Mouse (Mus musculus) layer of hippocampus, adult 9-11 months (tissue): ENCODE results near the gene Fbxo7.
"Not testable (repeated sequence)": the region's sequence is repeated elsewhere in the genome, so short reads cannot be mapped to it uniquely, and the experiment has no call there.

ENCODE experiments used
- DNase-seq: peaks from one replicate; pipeline ENCODE4 v3.0.0; 2022

Fbxo7 gene

DNA sequence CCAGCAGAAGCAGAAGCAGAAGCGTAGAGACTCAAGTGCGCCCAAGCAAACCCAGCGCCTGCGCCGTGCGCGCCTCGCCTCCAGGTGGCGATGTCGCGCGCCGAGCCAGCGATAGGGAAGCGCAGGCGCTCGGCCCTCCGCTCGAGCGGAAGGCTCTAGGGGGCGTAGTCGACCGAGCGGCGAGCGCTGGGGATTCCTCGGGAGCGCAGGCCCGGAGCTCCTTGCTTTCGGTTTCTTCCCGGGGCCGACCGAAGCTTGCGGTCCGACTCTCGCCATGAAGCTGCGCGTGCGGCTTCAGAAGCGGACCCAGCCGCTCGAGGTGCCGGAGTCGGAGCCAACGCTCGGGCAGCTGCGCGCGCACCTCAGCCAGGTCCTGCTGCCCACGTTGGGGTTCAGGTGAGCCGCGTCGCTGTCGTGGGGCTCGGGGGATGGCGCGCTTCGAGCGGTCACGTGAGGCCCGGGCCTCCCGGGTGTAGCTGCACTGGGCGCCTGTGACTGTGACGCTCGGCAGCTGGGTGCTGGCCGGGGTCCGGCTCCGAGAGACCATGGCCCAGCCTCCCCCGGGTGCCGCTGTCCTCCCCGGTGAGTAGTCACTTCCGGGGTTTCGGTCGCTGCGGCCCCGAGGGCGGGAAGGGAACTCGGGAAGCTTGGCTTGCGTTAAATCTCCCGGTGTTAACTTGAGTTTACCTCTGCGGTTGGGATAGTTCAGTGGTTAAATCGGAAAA, at the start of gene Fbxo7:
Gene Fbxo7 (plus strand): TSS at position 224 of the 725 bp plus-strand sequence.
- DNase-seq: peak; percentile 86

- peak; percentile 60 for DNase-seq
These were observed 48.9 kb upstream of the Fbxo7 start for GRCm38 (mm10) chr10:85972915-85973314.

DNA sequence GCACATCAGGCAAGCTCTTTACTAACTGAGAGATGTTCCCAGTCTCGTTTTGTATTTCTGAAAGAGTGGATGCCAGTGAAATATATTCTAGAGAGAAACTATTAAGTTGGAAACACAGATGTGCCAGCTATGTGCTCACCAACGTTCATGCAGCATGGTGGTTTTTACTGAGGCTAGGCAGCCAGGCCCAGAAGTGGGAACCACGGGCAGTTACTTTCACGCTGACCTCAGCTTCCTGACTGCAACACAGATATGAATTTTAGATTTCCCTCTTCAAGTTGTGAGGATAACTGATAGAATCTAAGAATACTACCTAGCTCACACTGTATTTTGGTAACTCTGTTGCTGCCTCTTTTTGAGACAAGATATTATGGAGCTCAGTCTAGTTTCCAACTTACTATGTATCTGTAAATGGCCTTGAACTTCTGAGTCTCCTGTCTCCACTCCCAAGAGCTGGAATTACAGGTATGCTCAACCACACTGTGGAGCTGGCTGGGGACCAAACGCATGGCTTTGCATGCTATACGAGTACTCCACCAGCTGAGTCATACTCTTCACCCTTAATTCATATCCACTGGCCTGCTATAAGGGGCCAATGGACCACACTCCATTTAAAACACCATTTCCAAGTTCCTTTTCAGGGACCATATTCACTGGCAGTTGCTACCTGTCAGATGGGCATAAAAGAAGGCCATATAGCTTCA, 32.2 kb upstream of the Fbxo7 start:
- DNase-seq: no peak

- DNase-seq: no peak
These were observed 29.4 kb upstream of the Fbxo7 start for GRCm38 (mm10) chr10:85992412-85992811.

DNA sequence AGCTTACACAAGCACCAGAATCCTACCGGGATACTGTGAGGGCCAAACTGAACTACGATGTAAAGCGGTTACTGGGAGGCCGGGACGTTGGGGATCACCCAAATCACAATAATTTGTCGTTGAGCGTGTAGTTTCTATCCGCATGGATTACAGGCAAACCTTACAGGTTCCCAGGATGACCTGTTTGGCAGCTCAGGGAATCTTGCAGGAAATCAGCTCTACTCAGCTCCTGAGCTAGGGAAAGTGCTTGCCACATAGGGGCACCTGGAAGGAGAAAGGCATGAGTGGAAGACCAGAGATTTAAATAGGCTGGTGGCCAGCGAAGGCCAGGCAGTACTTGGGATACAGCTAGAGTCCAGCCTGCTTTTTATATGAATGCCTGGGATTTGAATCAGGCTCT, 27.9 kb upstream of the Fbxo7 start:
- no peak for DNase-seq

- no peak for DNase-seq
These were observed 27.1 kb upstream of the Fbxo7 start for GRCm38 (mm10) chr10:85994543-85995104.

DNA sequence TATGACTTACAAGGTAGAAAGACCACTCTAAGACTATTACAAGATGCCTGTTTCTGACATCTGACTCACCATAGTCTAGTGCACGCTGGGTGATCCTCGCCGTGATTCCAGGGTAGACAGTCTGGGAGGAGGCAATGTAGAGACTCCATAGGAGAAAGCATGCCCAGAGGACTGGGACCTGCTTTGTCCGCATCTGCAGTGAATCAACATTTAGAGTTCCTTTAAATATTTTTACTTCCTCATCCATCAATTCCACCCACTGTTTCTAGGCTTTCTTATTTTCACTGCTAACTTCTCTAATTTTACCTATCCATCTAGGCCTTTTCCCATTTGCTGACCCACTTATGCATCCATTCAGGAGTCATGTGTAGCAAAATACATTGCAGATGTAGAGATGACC, 21.3 kb upstream of the Fbxo7 start:
- no peak for DNase-seq

DNA sequence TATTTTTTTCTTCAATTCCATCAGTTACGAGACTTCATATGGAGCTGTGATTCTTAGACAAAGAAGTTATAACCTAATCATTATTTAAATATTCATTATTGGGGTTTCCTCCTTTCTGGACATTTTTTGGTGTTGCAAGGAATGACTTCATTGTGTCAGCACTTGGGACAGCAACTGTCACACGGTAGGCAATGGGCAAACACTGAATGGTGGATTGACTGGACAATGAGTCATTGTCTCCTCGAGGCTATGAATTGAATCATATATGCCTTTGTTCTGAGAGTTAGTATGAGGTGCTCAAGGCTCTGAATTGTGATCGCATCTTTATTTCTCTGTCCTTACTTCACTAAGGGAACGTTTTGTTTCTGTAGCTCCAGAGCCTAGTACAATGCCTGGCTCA, 15.3 kb upstream of the Fbxo7 start:
- DNase-seq: peak; percentile 9

DNA sequence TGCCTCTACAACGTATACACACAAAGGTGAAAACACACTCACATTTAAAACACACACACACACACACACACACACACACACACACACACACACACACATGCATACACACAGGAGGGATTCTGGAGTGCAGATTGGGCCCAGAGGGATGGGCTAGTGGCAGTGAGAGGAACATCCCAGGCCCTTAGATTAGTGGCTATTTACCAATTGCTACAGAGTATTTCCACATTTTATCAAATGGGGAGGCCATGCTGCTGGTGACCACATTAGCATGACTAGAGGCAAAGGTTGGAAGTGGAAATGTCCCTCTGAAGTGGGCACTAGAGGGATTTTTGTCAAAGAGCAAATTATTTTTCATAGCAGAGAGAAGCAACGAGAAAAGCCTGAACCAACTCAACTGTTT, 12.1 kb upstream of the Fbxo7 start:
- no peak for DNase-seq

DNA sequence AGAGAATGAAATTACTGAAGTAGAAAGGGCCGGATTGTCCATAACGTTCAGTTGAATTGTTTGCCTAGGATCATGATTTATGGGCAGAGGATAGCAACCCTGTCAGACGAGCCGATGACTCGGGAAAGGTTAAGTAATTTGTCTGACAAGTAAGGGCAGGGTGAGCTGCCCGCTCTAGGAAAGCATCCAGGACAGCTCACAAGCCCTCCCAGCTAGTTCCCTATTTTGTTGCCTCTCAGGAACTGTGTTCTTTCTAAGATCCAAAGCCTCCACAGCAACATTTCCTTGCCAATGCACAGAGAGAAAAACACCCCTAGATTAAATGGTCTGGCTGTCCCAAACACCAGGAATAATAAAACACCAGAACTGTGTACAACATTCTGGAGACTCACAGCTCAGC, 11.1 kb upstream of the Fbxo7 start:
- DNase-seq: no peak

DNA sequence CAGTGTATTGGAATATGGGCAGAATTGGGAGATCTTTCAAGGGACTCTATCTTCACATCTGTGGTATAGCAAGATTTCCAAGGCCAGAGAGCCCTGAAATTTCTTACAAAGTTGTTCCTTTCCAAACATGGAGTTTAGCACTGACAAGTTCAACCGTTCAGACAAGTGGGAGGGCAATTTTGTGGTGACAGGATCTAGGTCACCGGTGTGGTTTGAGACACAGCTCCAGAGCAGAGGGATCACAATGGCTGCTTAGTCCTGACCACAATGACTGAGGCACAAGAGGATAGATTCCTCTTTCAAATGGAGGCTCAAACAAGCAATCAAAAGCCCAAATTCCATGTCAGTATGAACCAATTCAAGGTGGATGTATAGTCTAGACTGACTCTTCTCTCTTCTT, 10.6 kb upstream of the Fbxo7 start:
- DNase-seq: no peak

GRCm38 (mm10) chr10:86011781-86012180, 10.0 kb upstream of the Fbxo7 start, which contains the start of gene Bpifc:
Gene Bpifc, minus strand, starts transcription at chr10:86011895.
- no peak for DNase-seq

DNA sequence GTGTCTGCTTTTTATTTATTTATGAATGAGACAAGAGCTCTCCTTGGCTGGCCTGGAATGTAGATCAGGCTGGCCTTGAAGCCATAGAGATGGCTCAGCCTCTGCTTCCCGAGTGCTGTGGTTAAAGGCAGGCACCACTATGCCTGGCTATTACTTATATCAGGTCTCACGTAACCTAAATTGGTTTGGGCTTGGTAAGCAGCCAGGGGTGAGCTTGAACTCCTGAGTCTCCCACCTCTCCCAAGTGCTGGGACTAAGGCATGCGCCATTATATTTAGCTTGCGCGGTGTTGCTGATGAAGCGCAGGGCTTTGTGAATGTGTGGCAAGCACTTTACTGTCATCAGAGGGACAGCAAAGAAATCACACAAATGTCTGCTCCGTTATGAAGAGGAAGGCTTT, 4.0 kb upstream of the Fbxo7 start:
- no peak for DNase-seq

GRCm38 (mm10) chr10:86018813-86019212, 3.0 kb upstream of the Fbxo7 start:
- no peak for DNase-seq

DNA sequence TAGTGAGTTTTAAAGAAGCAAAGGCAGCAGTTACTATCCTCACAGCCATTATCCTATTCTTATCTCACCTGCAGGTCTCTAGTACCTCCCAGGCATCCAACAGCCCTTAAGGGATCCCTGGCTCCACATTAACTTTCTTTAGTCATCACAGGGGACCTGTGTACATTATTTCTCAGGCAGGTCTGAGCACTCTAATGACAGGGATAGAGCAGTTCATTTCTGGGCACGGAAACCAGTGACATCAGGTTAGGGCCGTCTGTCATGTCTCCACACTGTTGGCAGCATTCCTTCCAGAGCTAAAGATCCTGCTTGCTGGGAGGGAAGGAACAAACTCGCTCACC, 394 bp upstream of the Fbxo7 start:
- DNase-seq: no peak

GRCm38 (mm10) chr10:86022474-86022816, 673 bp downstream of the Fbxo7 start:
- DNase-seq: no peak

GRCm38 (mm10) chr10:86023149-86023548, 1.4 kb downstream of the Fbxo7 start:
- DNase-seq: no peak

- no peak for DNase-seq
These were observed 4.1 kb downstream of the Fbxo7 start for GRCm38 (mm10) chr10:86025906-86026305.

- DNase-seq: no peak
These were observed 4.6 kb downstream of the Fbxo7 start for GRCm38 (mm10) chr10:86026354-86026753.

- DNase-seq: not testable (repeated sequence)
These were observed 5.0 kb downstream of the Fbxo7 start for GRCm38 (mm10) chr10:86026807-86027206.

- DNase-seq: no peak
These were observed 9.0 kb downstream of the Fbxo7 start for GRCm38 (mm10) chr10:86030743-86031142.

GRCm38 (mm10) chr10:86032517-86032916, 10.7 kb downstream of the Fbxo7 start:
- peak; percentile 61 for DNase-seq

DNA sequence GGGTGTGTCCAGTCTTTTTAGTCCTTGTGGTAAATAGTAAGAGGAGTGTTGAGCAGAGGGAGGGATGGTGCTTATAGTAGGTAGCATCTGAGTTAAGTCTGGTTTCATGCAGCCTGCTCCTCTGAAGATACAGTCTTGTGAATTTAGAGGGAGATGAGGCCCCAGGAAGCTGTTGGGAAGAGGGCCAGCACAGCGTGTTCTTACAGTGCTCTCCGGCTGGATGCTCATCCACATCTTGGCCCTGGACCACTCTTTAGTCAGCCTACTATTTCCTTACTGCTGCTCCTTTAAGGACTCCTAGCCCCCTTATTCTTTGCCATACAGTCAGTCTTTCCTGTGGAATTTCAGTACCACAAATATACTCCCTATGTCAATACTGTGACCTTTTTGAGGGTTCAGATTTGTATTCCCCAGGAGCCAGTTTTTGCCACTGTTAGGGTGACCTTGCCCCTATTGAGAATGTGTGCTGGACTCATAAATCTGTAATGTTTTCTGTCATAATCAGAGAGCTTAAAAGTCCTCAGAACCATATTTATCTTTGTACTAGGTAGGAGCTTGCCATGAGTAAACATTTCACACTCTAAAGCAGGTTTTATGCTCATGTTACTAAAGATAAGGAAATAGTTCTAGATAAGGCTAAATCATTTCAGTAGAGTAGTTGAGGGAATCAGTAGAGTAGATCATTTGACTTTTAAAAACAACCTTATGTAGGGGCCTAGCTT, 12.4 kb downstream of the Fbxo7 start:
- no peak for DNase-seq

DNA sequence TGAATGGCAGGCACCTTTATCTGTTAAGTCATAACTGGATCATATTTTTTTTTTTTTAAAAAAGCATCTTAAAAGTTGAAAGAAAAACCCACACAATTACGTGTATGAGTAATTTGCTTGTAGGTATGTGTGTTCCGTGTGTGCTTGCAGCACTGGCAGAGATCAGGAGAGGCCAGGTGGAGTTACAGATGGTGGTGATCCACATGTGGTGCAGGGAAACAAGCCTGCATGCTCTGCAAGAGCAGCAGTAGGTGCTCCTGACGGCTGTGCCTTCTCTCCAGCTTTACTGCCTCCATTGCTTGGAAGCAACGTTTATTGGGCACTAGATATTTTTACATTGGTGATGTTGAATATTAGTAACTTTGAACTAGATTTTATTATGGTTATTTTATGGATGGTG, 21.9 kb downstream of the Fbxo7 start:
- DNase-seq: peak; percentile 48
